Mouse (Mus musculus) kidney, postnatal 0 days (tissue): ENCODE measurements around the gene 4930522H14Rik. TPM values are rescaled to one million over a fixed set of nuclear protein-coding genes. Genes with fewer than 3 reads are reported as not detected.

Experiments
- ATAC-seq: fragments of 200-750 bp; cut with Nextera tagmentation; replicated peaks from 2 replicates; pipeline ENCODE4 v1.8.0; 2017; ENCODE audit warnings: low read depth, moderate number of reproducible peaks, moderate TSS enrichment, moderate library complexity; ENCODE audit not compliant: low FRiP score
- DNase-seq: peaks from one replicate; pipeline ENCODE4 v3.0.0-alpha.2; 2016; ENCODE audit warnings: low spot score
- H3K27ac ChIP-seq: fragments of 300-500 bp; sonication (generic); 2 replicates; pipeline ENCODE4 v1.5.1; 2014; ENCODE audit warnings: mild to moderate bottlenecking
- H3K27me3 ChIP-seq: fragments of 300-500 bp; sonication (generic); 2 replicates; pipeline ENCODE4 v1.6.1; 2014; ENCODE audit warnings: low read length, mixed read lengths; ENCODE audit not compliant: insufficient read depth
- H3K36me3 ChIP-seq: fragments of 300-500 bp; sonication (generic); 2 replicates; pipeline ENCODE4 v1.6.1; 2014; ENCODE audit warnings: low read length, mixed read lengths; ENCODE audit not compliant: insufficient read depth
- H3K4me1 ChIP-seq: fragments of 300-500 bp; sonication (generic); replicated peaks from 2 replicates; pipeline ENCODE4 v1.6.1; 2014; ENCODE audit warnings: antibody characterized with exemption, low read length, mixed read lengths; ENCODE audit not compliant: insufficient read depth
- H3K4me2 ChIP-seq: fragments of 300-500 bp; sonication (generic); 2 replicates; pipeline ENCODE4 v1.6.1; 2014; ENCODE audit warnings: mild to moderate bottlenecking, low read length, moderate library complexity, mixed read lengths
- H3K4me3 ChIP-seq: fragments of 300-500 bp; sonication (generic); replicated peaks from 2 replicates; pipeline ENCODE4 v1.5.1; 2014; ENCODE audit warnings: low read depth, low read length
- H3K9ac ChIP-seq: fragments of 300-500 bp; sonication (generic); 2 replicates; pipeline ENCODE4 v1.6.1; 2014; ENCODE audit warnings: low read depth, low read length
- H3K9me3 ChIP-seq: fragments of 300-500 bp; sonication (generic); replicated peaks from 2 replicates; pipeline ENCODE4 v1.6.1; 2016; ENCODE audit warnings: low read length, inconsistent platforms, mixed read lengths
- CTCF ChIP-seq: IDR thresholded peaks from 2 replicates; pipeline ENCODE4 v1.5.1; 2016; ENCODE audit warnings: antibody characterized with exemption, low read depth, mild to moderate bottlenecking, moderate library complexity
- WGBS: fragments of 180-500 bp; shearing (Covaris S2); extraction: QIAGEN DNeasy Blood & Tissue Kit; methylation state at CpG from one replicate; pipeline ENCODE4 v1.1.7; 2014; 5-methylcytosine and 5-hydroxymethylcytosine counted together
- polyA plus RNA-seq: library from polyadenylated mRNA; unstranded; fragments of >200 nt; fragmentation: Nextera tagmentation; extraction: Ambion mirVana; gene quantifications from 2 replicates; pipeline ENCODE4 v1.2.1, GENCODE M21; 2015

4930522H14Rik gene
- polyA plus RNA-seq, 1 experiment from 2014 or later = not detected

GRCm38 (mm10) chr4:109477454-109477853 is 53.6 kb downstream of the 4930522H14Rik start:
- DNase-seq (no peak), ATAC-seq (no peak)
- Histone ChIP-seq H3K36me3 (no peaks in the 10 kb centered on the region; the same call in 1 of the 2 replicates), H3K27ac (no peak overlapping the region), H3K4me1 (peaks cover 8% of the 10 kb centered on the region; the same call in 1 of the 2 replicates), H3K9me3 (no peaks in the 10 kb centered on the region), H3K27me3 (no peaks in the 10 kb centered on the region), H3K4me2 (no peak overlapping the region), H3K9ac (no peak overlapping the region), H3K4me3 (no peak overlapping the region)
- 85% methylated on average over 3 of the region's 3 CpGs for WGBS
- no peak for TF ChIP-seq CTCF

GRCm38 (mm10) chr4:109476554-109477014 is 54.5 kb downstream of the 4930522H14Rik start:
- peak overlapping the region; percentile 95 for H3K27ac ChIP-seq
- WGBS = 0% methylated on average over 26 of the region's 39 CpGs
- peak; percentile 47 for TF ChIP-seq CTCF

GRCm38 (mm10) chr4:109475577-109476553 is 55.2 kb downstream of the 4930522H14Rik start:
- peaks cover 8% of the 10 kb centered on the region; the same call in 1 of the 2 replicates for H3K4me1 ChIP-seq
- peak overlapping the region; percentile 94 for H3K9ac ChIP-seq
- no peak for TF ChIP-seq CTCF
- peak; percentile 67 for DNase-seq
- H3K9me3 ChIP-seq = no peaks in the 10 kb centered on the region
- H3K27me3 ChIP-seq = no peaks in the 10 kb centered on the region
- peak overlapping the region; percentile 72 for H3K4me2 ChIP-seq
- H3K4me3 ChIP-seq = peak overlapping the region; percentile 97
- under 1% methylated on average over 53 of the region's 68 CpGs for WGBS
- peak overlapping the region; percentile 95 for H3K27ac ChIP-seq
- ATAC-seq = peak; percentile 43
- H3K36me3 ChIP-seq = no peaks in the 10 kb centered on the region; the same call in 1 of the 2 replicates

More at GRCm38 (mm10) chr4:109476554-109477014, 54.5 kb downstream of the 4930522H14Rik start:
- no peaks in the 10 kb centered on the region; the same call in 1 of the 2 replicates for H3K36me3 ChIP-seq
- H3K9ac ChIP-seq = peak overlapping the region; percentile 94
- H3K9me3 ChIP-seq = no peaks in the 10 kb centered on the region
- ATAC-seq (peak; percentile 99), DNase-seq (peak; percentile 95)
- no peaks in the 10 kb centered on the region for H3K27me3 ChIP-seq
- H3K4me3 ChIP-seq = peak overlapping the region; percentile 97
- H3K4me1 ChIP-seq = peaks cover 8% of the 10 kb centered on the region; the same call in 1 of the 2 replicates
- peak overlapping the region; percentile 72 for H3K4me2 ChIP-seq

- H3K9ac ChIP-seq = peak overlapping the region; percentile 94; the same call in 1 of the 2 replicates
- H3K36me3 ChIP-seq = no peaks in the 10 kb centered on the region; the same call in 1 of the 2 replicates
- peaks cover 8% of the 10 kb centered on the region; the same call in 1 of the 2 replicates for H3K4me1 ChIP-seq
- ATAC-seq (no peak), DNase-seq (no peak)
- H3K4me2 ChIP-seq = peak overlapping the region; percentile 72
- peak overlapping the region; percentile 97 for H3K4me3 ChIP-seq
- H3K27ac ChIP-seq = no peak overlapping the region
- H3K27me3 ChIP-seq = no peaks in the 10 kb centered on the region
- 44% methylated on average over 2 of the region's 2 CpGs for WGBS
- no peak for TF ChIP-seq CTCF
- H3K9me3 ChIP-seq = no peaks in the 10 kb centered on the region
Observed at GRCm38 (mm10) chr4:109475078-109475477, 56.0 kb downstream of the 4930522H14Rik start.

- no peak for ATAC-seq
- no peaks in the 10 kb centered on the region; the same call in 1 of the 2 replicates for H3K36me3 ChIP-seq
- H3K27me3 ChIP-seq = no peaks in the 10 kb centered on the region
- 92% methylated on average over 3 of the region's 3 CpGs for WGBS
- H3K9me3 ChIP-seq = no peaks in the 10 kb centered on the region
- no peak overlapping the region for H3K9ac ChIP-seq
- H3K4me3 ChIP-seq = no peak overlapping the region
- H3K27ac ChIP-seq = no peak overlapping the region
- no peak overlapping the region for H3K4me2 ChIP-seq
- TF ChIP-seq CTCF = no peak
- peaks cover 8% of the 10 kb centered on the region; the same call in 1 of the 2 replicates for H3K4me1 ChIP-seq
- DNase-seq = no peak
Observed at GRCm38 (mm10) chr4:109472566-109472965, 58.5 kb downstream of the 4930522H14Rik start.

- H3K4me2 ChIP-seq = no peak overlapping the region
Observed at GRCm38 (mm10) chr4:109471606-109472005, 59.5 kb downstream of the 4930522H14Rik start.

More at GRCm38 (mm10) chr4:109471606-109472005, 59.5 kb downstream of the 4930522H14Rik start:
- H3K27me3 ChIP-seq = no peaks in the 10 kb centered on the region
- no peak overlapping the region for H3K27ac ChIP-seq
- no peak overlapping the region for H3K9ac ChIP-seq
- H3K4me3 ChIP-seq = no peak overlapping the region
- DNase-seq (no peak), ATAC-seq (no peak)
- no peak for TF ChIP-seq CTCF
- H3K9me3 ChIP-seq = no peaks in the 10 kb centered on the region
- H3K36me3 ChIP-seq = no peaks in the 10 kb centered on the region; the same call in 1 of the 2 replicates
- peaks cover 8% of the 10 kb centered on the region; the same call in 1 of the 2 replicates for H3K4me1 ChIP-seq
